Mouse (Mus musculus): Measurements from ENCODE around the gene Atrx. TPM values are rescaled to one million over a fixed set of nuclear protein-coding genes. Genes with fewer than 3 reads are reported as not detected.
"Not testable (repeated sequence)": the region's sequence is repeated elsewhere in the genome, so short reads cannot be mapped to it uniquely, and the experiment has no call there.

Gene Atrx
- polyA plus RNA-seq (2015; fragmentation: Nextera tagmentation; extraction: Ambion mirVana), result 113 and 116 TPM in 2 replicates

GRCm38 (mm10) chrX:105928861-105929477 is at the start of gene Atrx:
Atrx (minus strand) TSS chrX:105929403.
- Histone ChIP-seq H3K4me3 (peak within 1 kb of the TSS; percentile 75), H3K4me2 (peak within 1 kb of the TSS; percentile 70), H3K27ac (replicated peaks) (peak within 1 kb of the TSS; percentile 92), H3K9me3 (no peaks in the 10 kb centered on the region), H3K4me1 (peaks cover 14% of the 10 kb centered on the region), H3K9ac (peak within 1 kb of the TSS; percentile 94), H3K36me3 (no peaks in the 10 kb centered on the region), H3K27me3 (replicated peaks) (no peaks in the 10 kb centered on the region)
- 28% methylated on average over 42 of the region's 42 CpGs for WGBS
- ATAC-seq (ENCODE audit: extremely low read depth, insufficient number of reproducible peaks, low FRiP score, low TSS enrichment), result peak; percentile 75; the same call in 1 of the 2 replicates

- H3K9ac ChIP-seq, H3K36me3 ChIP-seq: not testable (repeated sequence)
Observed at GRCm38 (mm10) chrX:105957091-105957490, 27.9 kb upstream of the Atrx start.

GRCm38 (mm10) chrX:105953999-105954398 is 24.8 kb upstream of the Atrx start:
- H3K9ac ChIP-seq, result no peak overlapping the region
- H3K27ac ChIP-seq (replicated peaks), result no peak overlapping the region
- H3K36me3 ChIP-seq, result no peaks in the 10 kb centered on the region
- ATAC-seq (ENCODE audit: extremely low read depth, insufficient number of reproducible peaks, low FRiP score, low TSS enrichment), result no peak
- H3K4me1 ChIP-seq, result no peaks in the 10 kb centered on the region
- H3K9me3 ChIP-seq, result no peaks in the 10 kb centered on the region
- H3K4me3 ChIP-seq, result no peak overlapping the region
- H3K27me3 ChIP-seq (replicated peaks), result no peaks in the 10 kb centered on the region
- 63% methylated on average over 2 of the region's 2 CpGs for WGBS
- H3K4me2 ChIP-seq, result no peak overlapping the region

More at GRCm38 (mm10) chrX:105957091-105957490, 27.9 kb upstream of the Atrx start:
- ATAC-seq (ENCODE audit: extremely low read depth, insufficient number of reproducible peaks, low FRiP score, low TSS enrichment); H3K27ac ChIP-seq (replicated peaks); H3K9me3 ChIP-seq; H3K27me3 ChIP-seq (replicated peaks); H3K4me3 ChIP-seq; H3K4me1 ChIP-seq; H3K4me2 ChIP-seq: not testable (repeated sequence)
- 63% methylated on average over 14 of the region's 14 CpGs for WGBS

- no peaks in the 10 kb centered on the region for H3K27me3 ChIP-seq (replicated peaks)
- no peak overlapping the region for H3K4me3 ChIP-seq
- H3K36me3 ChIP-seq, result no peaks in the 10 kb centered on the region
- WGBS, result 39% methylated on average over 1 of the region's 1 CpGs
- no peaks in the 10 kb centered on the region for H3K4me1 ChIP-seq
- no peaks in the 10 kb centered on the region for H3K9me3 ChIP-seq
- no peak overlapping the region for H3K27ac ChIP-seq (replicated peaks)
- no peak for ATAC-seq (ENCODE audit: extremely low read depth, insufficient number of reproducible peaks, low FRiP score, low TSS enrichment)
- H3K4me2 ChIP-seq, result no peak overlapping the region
- H3K9ac ChIP-seq, result no peak overlapping the region
Observed at GRCm38 (mm10) chrX:105946357-105946756, 17.2 kb upstream of the Atrx start.

- H3K4me2 ChIP-seq, result no peak overlapping the region
- no peak overlapping the region for H3K4me3 ChIP-seq
- no peaks in the 10 kb centered on the region for H3K9me3 ChIP-seq
- H3K36me3 ChIP-seq, result no peaks in the 10 kb centered on the region
- no peak overlapping the region for H3K9ac ChIP-seq
- 80% methylated on average over 7 of the region's 7 CpGs for WGBS
- no peak for ATAC-seq (ENCODE audit: extremely low read depth, insufficient number of reproducible peaks, low FRiP score, low TSS enrichment)
- H3K27me3 ChIP-seq (replicated peaks), result no peaks in the 10 kb centered on the region
- no peak overlapping the region for H3K27ac ChIP-seq (replicated peaks)
- H3K4me1 ChIP-seq, result no peaks in the 10 kb centered on the region
Observed at GRCm38 (mm10) chrX:105939245-105939644, 10.0 kb upstream of the Atrx start.

- Histone ChIP-seq H3K27me3 (replicated peaks) (no peaks in the 10 kb centered on the region), H3K9ac (no peak overlapping the region), H3K36me3 (no peaks in the 10 kb centered on the region), H3K9me3 (no peaks in the 10 kb centered on the region), H3K4me3 (no peak overlapping the region), H3K4me1 (no peaks in the 10 kb centered on the region), H3K27ac (replicated peaks) (no peak overlapping the region), H3K4me2 (no peak overlapping the region)
- WGBS, result 54% methylated on average over 2 of the region's 2 CpGs
- ATAC-seq (ENCODE audit: extremely low read depth, insufficient number of reproducible peaks, low FRiP score, low TSS enrichment), result no peak
Observed at GRCm38 (mm10) chrX:105937736-105938135, 8.5 kb upstream of the Atrx start.

GRCm38 (mm10) chrX:105934341-105934740 is 5.1 kb upstream of the Atrx start:
- no peaks in the 10 kb centered on the region for H3K4me1 ChIP-seq
- 51% methylated on average over 5 of the region's 5 CpGs for WGBS
- no peaks in the 10 kb centered on the region for H3K9me3 ChIP-seq
- no peak overlapping the region for H3K9ac ChIP-seq
- H3K4me3 ChIP-seq, result no peak overlapping the region
- no peak overlapping the region for H3K27ac ChIP-seq (replicated peaks)
- no peak for ATAC-seq (ENCODE audit: extremely low read depth, insufficient number of reproducible peaks, low FRiP score, low TSS enrichment)
- no peaks in the 10 kb centered on the region for H3K27me3 ChIP-seq (replicated peaks)
- H3K4me2 ChIP-seq, result no peak overlapping the region
- H3K36me3 ChIP-seq, result no peaks in the 10 kb centered on the region

GRCm38 (mm10) chrX:105929478-105930038 is 355 bp upstream of the Atrx start:
- Histone ChIP-seq H3K9me3 (no peaks in the 10 kb centered on the region), H3K4me1 (peaks cover 14% of the 10 kb centered on the region), H3K4me2 (peak overlapping the region; percentile 59), H3K36me3 (no peaks in the 10 kb centered on the region), H3K9ac (no peak overlapping the region), H3K4me3 (peak overlapping the region; percentile 75), H3K27ac (replicated peaks) (peak overlapping the region; percentile 92; the same call in 1 of the 2 replicates), H3K27me3 (replicated peaks) (no peaks in the 10 kb centered on the region)
- ATAC-seq (ENCODE audit: extremely low read depth, insufficient number of reproducible peaks, low FRiP score, low TSS enrichment), result no peak
- 29% methylated on average over 8 of the region's 8 CpGs for WGBS

- Histone ChIP-seq H3K36me3 (0 out of 2 replicates have a peak, but pooled peaks cover 5% of the 10 kb centered on the region), H3K4me3 (peak overlapping the region; percentile 75), H3K4me1 (peaks cover 14% of the 10 kb centered on the region), H3K27ac (replicated peaks) (peak overlapping the region; percentile 92), H3K4me2 (peak overlapping the region; percentile 70), H3K9me3 (no peaks in the 10 kb centered on the region; the same call in 1 of the 2 replicates), H3K9ac (peak overlapping the region; percentile 94), H3K27me3 (replicated peaks) (no peaks in the 10 kb centered on the region)
- 13% methylated on average over 34 of the region's 69 CpGs for WGBS
- ATAC-seq (ENCODE audit: extremely low read depth, insufficient number of reproducible peaks, low FRiP score, low TSS enrichment), result 0 out of 2 replicates have a peak, but pooled peaks have one; percentile 27
Observed at GRCm38 (mm10) chrX:105927941-105928860, 1.0 kb downstream of the Atrx start.

GRCm38 (mm10) chrX:105926121-105926735 is 3.0 kb downstream of the Atrx start:
- 0 out of 2 replicates have a peak, but pooled peaks cover 6% of the 10 kb centered on the region for H3K36me3 ChIP-seq
- no peak for ATAC-seq (ENCODE audit: extremely low read depth, insufficient number of reproducible peaks, low FRiP score, low TSS enrichment)
- no peak overlapping the region for H3K9ac ChIP-seq
- peak overlapping the region; percentile 70 for H3K4me2 ChIP-seq
- H3K27me3 ChIP-seq (replicated peaks), result no peaks in the 10 kb centered on the region
- peak overlapping the region; percentile 75 for H3K4me3 ChIP-seq
- H3K4me1 ChIP-seq, result peaks cover 14% of the 10 kb centered on the region
- H3K27ac ChIP-seq (replicated peaks), result peak overlapping the region; percentile 46; the same call in 1 of the 2 replicates
- no peaks in the 10 kb centered on the region; the same call in 1 of the 2 replicates for H3K9me3 ChIP-seq
- WGBS, result 41% methylated on average over 12 of the region's 12 CpGs

Data from heart, embryonic 13.5 days (tissue).